Mouse (Mus musculus): ENCODE data around the gene Dhh.

GRCm38 (mm10) chr15:98924682-98925081 is 26.3 kb upstream of the Dhh start:
- TF ChIP-seq CTCF (IDR thresholded peaks at IDR 0.05; ENCODE audit: low read depth) (no peak), EP300 (IDR thresholded peaks at IDR 0.05; ENCODE audit: low read depth) (no peak)

Data from heart, postnatal 0 days (tissue).